Mouse (Mus musculus) bone marrow macrophage, adult 2 months (primary cell): ENCODE results near the gene Kalrn. TPM values are rescaled to one million over a fixed set of nuclear protein-coding genes. Genes with fewer than 3 reads are reported as not detected.

Source experiments
- H3K27ac ChIP-seq: 2 replicates; pipeline ENCODE4 v1.5.1; 2012; ENCODE audit warnings: low read depth, low read length; ENCODE audit not compliant: insufficient read depth
- H3K4me1 ChIP-seq: 2 replicates; pipeline ENCODE4 v1.6.1; 2012; ENCODE audit warnings: low read length; ENCODE audit not compliant: control insufficient read depth, insufficient read depth
- H3K4me3 ChIP-seq: 2 replicates; pipeline ENCODE4 v1.5.1; 2012; ENCODE audit warnings: mild to moderate bottlenecking, low read length, moderate library complexity; ENCODE audit not compliant: insufficient read depth
- CTCF ChIP-seq: IDR thresholded peaks from 2 replicates; pipeline ENCODE4 v1.5.1; 2012; ENCODE audit warnings: low read depth, mild to moderate bottlenecking, low read length, moderate library complexity
- POLR2A ChIP-seq: IDR thresholded peaks from 2 replicates; pipeline ENCODE4 v1.6.1; 2012; ENCODE audit warnings: mild to moderate bottlenecking, low read depth, low read length, borderline replicate concordance
- polyA plus RNA-seq: library from polyadenylated mRNA; stranded (reverse); fragments of >200 nt; gene quantifications from 2 replicates; pipeline ENCODE4 v1.2.4, GENCODE M21; 2012; ENCODE audit not compliant: missing spikeins, insufficient read depth, insufficient read length

Kalrn gene
- polyA plus RNA-seq, 1 experiment, result not detected

DNA sequence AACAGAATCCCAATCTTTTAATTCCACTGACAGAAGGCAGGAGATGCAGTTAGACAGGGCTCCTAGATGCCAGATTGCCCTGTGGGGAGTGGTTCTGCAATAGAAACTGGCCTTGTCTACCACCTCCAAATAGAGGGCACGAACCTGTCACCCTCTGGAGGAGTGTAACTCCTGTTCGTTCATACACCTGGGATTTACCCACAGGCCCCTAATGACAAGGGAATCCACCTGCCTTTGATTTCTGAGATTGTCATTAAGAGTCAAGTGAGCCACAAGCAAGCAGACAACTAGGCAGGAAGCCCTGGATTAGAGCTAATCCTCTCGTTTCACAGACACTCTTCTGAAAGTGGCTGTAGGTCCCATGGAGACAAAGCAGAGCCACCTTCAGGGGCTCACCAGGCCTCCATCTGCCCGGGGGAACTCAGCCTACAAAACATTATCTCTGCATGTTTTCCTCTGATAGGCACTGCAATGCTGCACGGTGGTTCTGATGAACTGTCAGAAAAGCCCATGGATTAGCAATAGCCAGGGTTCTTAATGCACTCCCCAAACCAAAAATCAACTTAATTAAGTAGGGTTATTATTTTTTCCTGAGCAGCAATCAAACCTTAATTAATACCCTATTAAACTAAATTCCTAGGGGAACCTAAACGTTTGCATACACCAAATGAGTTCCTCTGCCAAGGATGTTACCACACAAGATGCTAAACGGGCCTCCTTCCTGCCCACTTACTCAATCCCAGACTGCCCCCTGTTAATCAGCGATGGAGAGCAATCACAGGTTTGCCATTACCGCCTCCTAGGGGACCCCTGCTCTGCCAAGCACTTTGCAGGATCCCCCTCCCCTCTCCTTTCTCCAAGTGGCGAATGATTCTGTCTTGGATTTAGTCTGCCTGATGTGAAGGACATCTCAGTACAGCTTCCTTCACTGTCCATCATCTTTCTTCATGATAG, 312.1 kb downstream of the Kalrn start:
- Histone ChIP-seq H3K27ac (no peak overlapping the region), H3K4me3 (no peak overlapping the region), H3K4me1 (no peaks in the 10 kb centered on the region)
- TF ChIP-seq POLR2A (no peak), CTCF (no peak)

DNA sequence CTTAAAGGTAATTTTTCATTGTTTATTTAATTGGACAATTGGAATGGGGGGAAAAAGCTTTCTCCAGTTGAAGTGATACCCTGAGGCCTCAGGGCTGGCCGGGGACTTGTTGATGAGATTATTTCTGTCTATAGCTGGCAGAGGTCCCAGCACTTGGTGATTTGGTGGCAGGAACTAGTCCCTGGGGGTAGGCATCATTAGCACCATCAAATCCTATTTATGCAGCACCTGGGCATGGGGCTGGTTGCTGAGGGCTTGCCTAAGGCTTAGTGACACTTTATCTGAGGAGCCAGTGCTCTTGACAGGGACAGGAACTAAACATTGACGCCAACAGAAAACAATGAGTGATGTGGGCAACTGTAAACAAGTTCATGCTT, 318.7 kb downstream of the Kalrn start:
- no peak overlapping the region for H3K4me3 ChIP-seq
- no peaks in the 10 kb centered on the region for H3K4me1 ChIP-seq
- TF ChIP-seq POLR2A, result no peak
- TF ChIP-seq CTCF, result no peak
- no peak overlapping the region for H3K27ac ChIP-seq

DNA sequence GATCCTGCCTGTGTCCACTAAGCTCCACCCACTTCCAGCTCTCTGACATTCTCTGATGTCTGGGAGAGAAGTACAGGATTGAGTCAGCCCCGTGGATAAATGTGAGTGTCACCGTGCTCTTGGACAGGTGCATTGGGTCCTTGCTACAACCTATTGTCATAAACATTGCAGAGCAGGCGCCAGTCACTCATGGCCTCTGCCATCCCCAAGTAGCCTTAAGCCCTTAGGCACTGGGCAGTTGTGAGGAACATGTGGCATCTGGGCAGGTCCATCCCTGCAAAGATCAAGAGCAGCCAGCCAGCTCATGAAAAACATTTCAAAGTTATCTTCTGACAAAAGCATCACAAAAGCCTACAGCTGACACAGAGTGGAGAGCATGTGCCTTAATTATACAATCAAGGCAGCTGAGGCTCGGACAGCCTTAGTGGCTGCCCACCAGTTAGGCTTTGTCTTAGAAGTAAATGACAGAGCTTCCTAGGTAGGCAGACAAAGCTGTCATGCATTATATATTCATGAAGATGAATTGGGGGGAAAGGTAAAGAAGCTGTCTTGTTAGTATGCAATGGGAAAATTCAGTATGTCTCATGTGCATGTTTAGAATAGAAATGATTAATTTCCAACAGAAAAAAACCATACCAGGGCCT, 319.2 kb downstream of the Kalrn start:
- no peaks in the 10 kb centered on the region for H3K4me1 ChIP-seq
- no peak overlapping the region for H3K4me3 ChIP-seq
- H3K27ac ChIP-seq, result no peak overlapping the region
- TF ChIP-seq CTCF, result no peak
- TF ChIP-seq POLR2A, result no peak

DNA sequence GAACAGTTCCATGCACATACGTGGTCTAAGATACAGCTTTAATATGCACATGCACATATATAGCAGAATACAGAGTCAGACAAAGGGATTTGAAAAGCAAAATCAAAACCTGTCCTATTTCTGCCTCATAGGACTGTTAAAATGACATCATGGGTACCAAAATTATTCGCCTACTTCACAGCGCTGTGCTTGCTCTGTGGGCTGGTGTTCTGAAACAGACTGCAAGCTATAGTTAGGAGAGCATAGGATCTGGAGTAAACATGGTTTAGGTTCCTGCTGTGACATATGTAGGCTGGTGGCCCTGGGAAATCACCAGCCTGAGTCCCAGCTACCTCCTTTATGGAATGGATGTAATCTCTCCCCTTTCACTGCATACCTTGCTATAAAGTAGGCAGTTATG, 320.7 kb downstream of the Kalrn start:
- no peak for TF ChIP-seq POLR2A
- no peak for TF ChIP-seq CTCF
- H3K4me3 ChIP-seq, result no peak overlapping the region
- H3K27ac ChIP-seq, result no peak overlapping the region
- H3K4me1 ChIP-seq, result no peaks in the 10 kb centered on the region

DNA sequence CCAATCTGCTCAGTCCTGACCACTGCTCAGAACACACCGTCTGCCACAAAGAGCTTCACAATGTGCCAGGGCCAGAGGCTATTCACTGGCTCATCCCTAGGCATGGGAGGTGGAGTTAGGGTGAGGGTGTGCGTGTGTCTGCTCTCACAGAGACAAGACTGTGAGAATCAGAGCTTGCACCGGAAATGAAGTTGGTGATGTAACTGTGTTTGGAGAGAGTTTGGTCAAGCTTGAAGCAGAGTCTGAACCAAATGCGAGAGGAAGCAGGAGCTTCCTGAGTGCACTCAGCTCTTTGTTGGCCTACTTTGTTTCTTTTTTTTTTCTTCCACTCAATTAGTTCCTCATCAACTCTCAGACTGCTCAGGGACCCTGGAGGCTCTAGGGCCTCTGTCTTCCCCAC, 325.1 kb downstream of the Kalrn start:
- H3K27ac ChIP-seq, result no peak overlapping the region
- TF ChIP-seq POLR2A (no peak), CTCF (no peak)
- no peak overlapping the region for H3K4me3 ChIP-seq
- no peaks in the 10 kb centered on the region for H3K4me1 ChIP-seq

DNA sequence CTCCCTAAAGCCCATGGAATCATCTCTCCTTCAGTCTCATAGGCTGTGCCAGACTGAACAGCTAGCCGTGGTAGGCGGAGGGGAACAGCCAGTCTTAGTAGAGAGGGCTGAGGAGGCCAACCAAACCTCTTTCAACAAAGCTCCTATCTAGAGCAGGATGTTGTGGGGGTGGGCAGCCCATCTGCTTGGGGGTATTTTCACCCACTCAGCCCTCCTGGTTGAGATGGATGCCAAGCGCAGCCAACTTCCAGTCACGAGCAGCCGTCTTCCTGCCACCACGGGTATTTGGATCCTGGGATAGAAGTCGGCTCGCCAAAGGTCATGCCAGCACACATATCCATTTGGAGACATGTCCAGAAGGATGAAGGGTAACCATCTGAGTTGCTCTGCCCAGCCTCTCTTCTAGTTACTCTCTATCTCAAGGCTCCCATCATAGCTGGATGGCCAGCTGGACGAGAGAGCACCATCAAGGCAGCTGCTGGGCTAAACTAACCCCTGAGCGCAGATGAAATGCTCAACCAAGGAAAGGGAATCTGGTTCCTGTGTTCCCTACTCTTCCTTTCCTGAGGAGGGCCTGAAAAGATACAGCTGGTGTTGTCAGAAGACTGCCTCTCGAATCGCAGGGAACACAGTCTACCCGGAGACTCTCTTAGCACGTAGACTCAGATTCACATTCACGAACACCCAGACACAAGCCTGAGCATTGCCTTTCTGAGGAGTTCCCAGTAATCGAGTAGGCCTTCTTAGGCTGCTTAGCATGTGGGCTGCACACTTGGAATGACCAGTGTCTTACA, 331.2 kb downstream of the Kalrn start:
- no peak for TF ChIP-seq CTCF
- TF ChIP-seq POLR2A, result no peak
- Histone ChIP-seq H3K4me3 (no peak overlapping the region), H3K4me1 (no peaks in the 10 kb centered on the region), H3K27ac (no peak overlapping the region)

DNA sequence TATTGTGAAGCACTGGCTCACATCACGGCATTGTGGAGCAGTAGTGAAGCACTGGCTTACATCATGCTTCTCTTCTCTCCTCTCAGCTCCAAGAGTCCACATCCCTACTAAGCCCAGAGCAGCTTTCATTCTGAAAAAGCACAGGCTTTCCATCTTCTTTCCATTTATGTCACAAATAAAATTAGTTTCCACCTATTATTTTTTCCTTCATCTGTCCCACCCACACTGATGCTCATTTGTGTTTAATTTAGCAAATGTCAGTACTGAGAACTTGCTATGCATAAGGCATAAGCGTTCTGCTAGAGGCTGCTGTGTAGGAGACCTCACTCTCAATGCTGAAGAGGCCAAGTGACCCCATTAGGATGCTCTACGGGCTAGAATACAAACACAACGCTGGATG, 333.7 kb downstream of the Kalrn start:
- TF ChIP-seq POLR2A, result no peak
- no peak for TF ChIP-seq CTCF
- H3K4me3 ChIP-seq, result no peak overlapping the region
- H3K27ac ChIP-seq, result no peak overlapping the region
- H3K4me1 ChIP-seq, result no peaks in the 10 kb centered on the region

DNA sequence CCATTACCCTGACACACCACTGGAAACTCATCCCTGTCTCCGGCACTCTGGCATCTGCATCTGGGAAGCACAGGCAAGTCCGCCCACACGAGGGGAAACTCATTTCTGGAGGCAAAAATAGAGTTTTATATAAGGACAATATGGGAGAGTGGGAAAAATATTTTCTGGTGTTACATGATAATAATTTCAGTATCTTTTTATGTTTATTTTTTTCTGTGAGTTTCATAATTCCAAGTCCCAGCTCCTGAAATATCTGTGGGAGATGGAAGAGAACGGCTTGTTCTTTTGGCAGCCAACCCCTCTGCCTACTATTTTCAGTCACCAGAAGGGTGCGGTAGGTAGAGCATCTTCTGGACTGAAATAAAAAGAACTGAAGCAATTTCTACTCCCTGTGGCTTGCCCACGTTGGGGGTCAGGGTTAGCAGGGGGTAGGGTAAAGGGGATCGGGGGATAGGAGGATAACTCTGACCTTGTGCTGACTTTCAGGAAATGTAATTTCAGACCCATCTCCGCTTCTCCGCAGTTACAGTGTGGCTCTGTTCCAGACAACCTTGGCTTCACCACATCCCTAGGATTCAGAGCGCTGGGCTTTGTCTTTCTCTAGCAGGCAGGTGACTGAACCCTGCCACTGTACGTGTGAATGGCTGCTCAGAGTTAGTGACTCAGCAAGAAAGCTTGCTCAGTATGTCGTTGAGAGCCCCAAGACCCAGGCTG, 336.3 kb downstream of the Kalrn start:
- Histone ChIP-seq H3K4me3 (no peak overlapping the region), H3K4me1 (no peaks in the 10 kb centered on the region), H3K27ac (no peak overlapping the region)
- no peak for TF ChIP-seq POLR2A

DNA sequence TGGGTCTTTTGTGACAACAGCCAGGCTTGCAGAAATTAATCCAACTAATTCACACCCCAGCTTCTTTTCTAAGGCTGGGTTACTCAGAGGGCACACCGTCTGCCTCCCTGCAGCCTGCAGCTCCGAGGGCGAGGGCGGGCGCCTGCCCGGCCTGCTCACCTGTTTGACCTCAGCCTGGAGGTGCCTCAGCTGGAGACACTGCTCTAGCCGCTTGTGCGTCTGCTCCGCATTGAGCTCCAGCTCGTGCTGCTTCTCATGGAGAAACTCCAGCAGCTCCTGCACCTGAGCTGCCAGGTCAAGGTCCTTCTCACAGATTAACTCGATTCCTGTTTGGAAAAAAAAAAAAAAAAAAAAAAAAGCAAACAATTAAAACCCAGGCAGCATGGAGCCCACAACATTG, 338.2 kb downstream of the Kalrn start:
- no peaks in the 10 kb centered on the region for H3K4me1 ChIP-seq
- no peak overlapping the region for H3K4me3 ChIP-seq
- H3K27ac ChIP-seq, result no peak overlapping the region
- TF ChIP-seq CTCF (no peak), POLR2A (no peak)
